ENCODE assay signal across 9 mouse cellular contexts in genomic region chr4:120747941-120748866, GRCm38 (mm10). TPM values are rescaled to one million over a fixed set of nuclear protein-coding genes. Genes with fewer than 3 reads are reported as not detected.
DNase-seq lines count a peak whose midpoint lies in the region; ATAC-seq lines count a peak whose summit lies in the region.
"Had no signal": no experiment of that assay in that cellular context is flagged by ENCODE, and none has a peak within 500 bp of the region (broad histone marks: within the 10 kb centered on the region; RNA-seq: fewer than 3 reads in every experiment).

Gene Kcnq4 (minus strand): TSS chr4:120748612.

- intact Hi-C loops in heart, postnatal 25 days (cut with DNase I) = loop anchor here (5.0 kb wide), 1 partner anchor 46 kb away; no protein-coding TSS in a partner anchor

- H3K4me2 ChIP-seq in heart, embryonic 13.5 days = peak within 1 kb of the TSS; percentile 100
- H3K4me2 ChIP-seq in hindbrain, embryonic 11.5 days (replicated peaks; ENCODE audit: low read depth, low read length) = peak within 1 kb of the TSS; percentile 100
- peak within 1 kb of the TSS; percentile 100 for H3K4me2 ChIP-seq in midbrain, embryonic 14.5 days (ENCODE audit: low read length)

- peaks cover 25% of the 10 kb centered on the region for H3K4me1 ChIP-seq in heart, embryonic 13.5 days
- no peaks in the 10 kb centered on the region; the same call in 1 of the 2 replicates for H3K4me1 ChIP-seq in brown adipose tissue, adult 24 weeks (ENCODE audit: control insufficient read depth, insufficient read depth, insufficient read length, low read length)
- peaks cover 2% of the 10 kb centered on the region; the same call in 1 of the 2 replicates for H3K4me1 ChIP-seq in hindbrain, embryonic 11.5 days (replicated peaks; ENCODE audit: control insufficient read depth, insufficient read depth, low read length)
- 0 out of 2 replicates have a peak, but pooled peaks cover 6% of the 10 kb centered on the region for H3K4me1 ChIP-seq in midbrain, embryonic 14.5 days (ENCODE audit: control insufficient read depth, insufficient read depth, low read length)

- no peaks in the 10 kb centered on the region for H3K36me3 ChIP-seq in heart, embryonic 13.5 days
- no peaks in the 10 kb centered on the region for H3K36me3 ChIP-seq in hindbrain, embryonic 11.5 days (ENCODE audit: control insufficient read depth, insufficient read depth, low read length)
- no peaks in the 10 kb centered on the region for H3K36me3 ChIP-seq in midbrain, embryonic 14.5 days (ENCODE audit: control insufficient read depth, insufficient read depth, low read length)

- ATAC-seq in heart, embryonic 13.5 days (ENCODE audit: extremely low read depth, insufficient number of reproducible peaks, low FRiP score, low TSS enrichment) = no peak
- 0 out of 2 replicates have a peak, but pooled peaks have one; percentile 8 for ATAC-seq in hindbrain, embryonic 11.5 days (ENCODE audit: low FRiP score)
- no peak for ATAC-seq in midbrain, embryonic 14.5 days (ENCODE audit: low FRiP score, low TSS enrichment)

- peak within 1 kb of the TSS; percentile 74 for H3K4me3 ChIP-seq in heart, embryonic 13.5 days
- H3K4me3 ChIP-seq in brown adipose tissue, adult 24 weeks (ENCODE audit: insufficient read depth, low read depth, low read length) = peak within 1 kb of the TSS; percentile 60
- peak within 1 kb of the TSS; percentile 46 for H3K4me3 ChIP-seq in hindbrain, embryonic 11.5 days (ENCODE audit: low read depth, low read length)
- H3K4me3 ChIP-seq in midbrain, embryonic 14.5 days (replicated peaks; ENCODE audit: low read depth, low read length) = peak within 1 kb of the TSS; percentile 52

- peak within 1 kb of the TSS; percentile 82 for H3K9ac ChIP-seq in heart, embryonic 13.5 days
- H3K9ac ChIP-seq in hindbrain, embryonic 11.5 days (ENCODE audit: low read depth, low read length) = peak within 1 kb of the TSS; percentile 65; the same call in 1 of the 2 replicates
- peak within 1 kb of the TSS; percentile 55; the same call in 1 of the 2 replicates for H3K9ac ChIP-seq in midbrain, embryonic 14.5 days (replicated peaks; ENCODE audit: low read length)

- no peak within 1 kb of the TSS for H3K27ac ChIP-seq in heart, embryonic 13.5 days (replicated peaks)
- H3K27ac ChIP-seq in brown adipose tissue, adult 24 weeks (replicated peaks; ENCODE audit: low read depth, low read length) = no peak within 1 kb of the TSS
- H3K27ac ChIP-seq in hindbrain, embryonic 11.5 days (ENCODE audit: low read depth, low read length) = no peak within 1 kb of the TSS
- no peak within 1 kb of the TSS for H3K27ac ChIP-seq in midbrain, embryonic 14.5 days (replicated peaks; ENCODE audit: low read depth, low read length)

- WGBS in heart, embryonic 13.5 days = 3% methylated on average over 42 of the region's 42 CpGs
- 2% methylated on average over 42 of the region's 42 CpGs for WGBS in hindbrain, embryonic 11.5 days
- 2% methylated on average over 42 of the region's 42 CpGs for WGBS in midbrain, embryonic 14.5 days

- peaks cover 93% of the 10 kb centered on the region for H3K27me3 ChIP-seq in heart, embryonic 13.5 days (replicated peaks)
- peaks cover 33% of the 10 kb centered on the region for H3K27me3 ChIP-seq in hindbrain, embryonic 11.5 days (ENCODE audit: control insufficient read depth, insufficient read depth, low read length)
- H3K27me3 ChIP-seq in midbrain, embryonic 14.5 days (ENCODE audit: control insufficient read depth, insufficient read depth, low read length) = peaks cover 32% of the 10 kb centered on the region

- no peak for DNase-seq in heart, postnatal 25 days (ENCODE audit: low spot score)
- DNase-seq in hindbrain, embryonic 11.5 days (ENCODE audit: low spot score) = peak; percentile 44
- DNase-seq in midbrain, embryonic 14.5 days = peak; percentile 19
- DNase-seq in cerebellum, postnatal 25 days = no peak
- no peak for DNase-seq in layer of hippocampus, postnatal 36 days
- DNase-seq in urinary bladder, postnatal 4 days (ENCODE audit: low spot score in 2 of 2) = no peak
- DNase-seq: kidney, adult 9 months had no signal

- H3K9me3 ChIP-seq in heart, embryonic 13.5 days = no peaks in the 10 kb centered on the region
- H3K9me3 ChIP-seq in hindbrain, embryonic 11.5 days (ENCODE audit: control insufficient read depth, low read length) = no peaks in the 10 kb centered on the region
- no peaks in the 10 kb centered on the region for H3K9me3 ChIP-seq in midbrain, embryonic 14.5 days (ENCODE audit: control insufficient read depth, low read length)

RNA-seq across cellular contexts. Expression of gene Kcnq4, which starts in this region (rescaled TPM):
- polyA plus RNA-seq in heart, embryonic 13.5 days (2015; fragmentation: Nextera tagmentation; extraction: Ambion mirVana) = 0.45 and 0.83 TPM in 2 replicates
- 1 to 10 TPM; 1.8 to 2.2 TPM for total RNA-seq in heart, postnatal 25 days (2021)
- polyA plus RNA-seq in brown adipose tissue, adult 24 weeks (2012; ENCODE audit: insufficient read depth, insufficient read length, missing spikeins) = 0.59 and 0.88 TPM in 2 replicates
- polyA plus RNA-seq in hindbrain, embryonic 11.5 days (2014; fragmentation: Nextera tagmentation; extraction: Ambion mirVana) = 2.4 and 3.7 TPM in 2 replicates
- 3.7 and 3.9 TPM in 2 replicates for polyA plus RNA-seq in midbrain, embryonic 14.5 days (2014; fragmentation: Nextera tagmentation; extraction: Ambion mirVana)
- 1 to 10 TPM; 4.7 to 4.8 TPM for total RNA-seq in layer of hippocampus, postnatal 36 days (2021)

Comparison
In these comparisons a context has a peak if more than half of its experiments do, and no peak if none do; other contexts are left out.
1. DNase-seq: peak in hindbrain, embryonic 11.5 days (single experiment) and midbrain, embryonic 14.5 days (single experiment); none in heart, postnatal 25 days (single experiment), cerebellum, postnatal 25 days (0 of 2), layer of hippocampus, postnatal 36 days (0 of 2) and urinary bladder, postnatal 4 days (0 of 2).
2. Peak in every context shown above with its lines, with median percentiles within 50 percentile points of each other: H3K4me2 ChIP-seq, H3K4me3 ChIP-seq and H3K9ac ChIP-seq.